Mouse (Mus musculus): ENCODE results near the gene Ralb. TPM values are rescaled to one million over a fixed set of nuclear protein-coding genes. Genes with fewer than 3 reads are reported as not detected.

The Ralb gene
- polyA plus RNA-seq, 1 experiment from 2014 or later: 58.7 TPM

- Histone ChIP-seq H3K9ac (replicated peaks) (no peak overlapping the region), H3K9me3 (no peaks in the 10 kb centered on the region), H3K27ac (no peak overlapping the region), H3K36me3 (peaks cover 5% of the 10 kb centered on the region; the same call in 1 of the 2 replicates), H3K4me2 (replicated peaks) (no peak overlapping the region), H3K4me3 (replicated peaks) (no peak overlapping the region), H3K27me3 (no peaks in the 10 kb centered on the region), H3K4me1 (replicated peaks) (0 out of 2 replicates have a peak, but pooled peaks cover 6% of the 10 kb centered on the region)
- ATAC-seq: no peak
- 11% methylated on average over 2 of the region's 2 CpGs for WGBS
These were observed 18.8 kb downstream of the Ralb start for GRCm38 (mm10) chr1:119485825-119486224.

- WGBS: 61% methylated on average over 3 of the region's 3 CpGs
- H3K36me3 ChIP-seq: peaks cover 5% of the 10 kb centered on the region; the same call in 1 of the 2 replicates
- H3K4me1 ChIP-seq (replicated peaks): 0 out of 2 replicates have a peak, but pooled peaks cover 6% of the 10 kb centered on the region
- no peaks in the 10 kb centered on the region for H3K27me3 ChIP-seq
- H3K9me3 ChIP-seq: no peaks in the 10 kb centered on the region
- H3K27ac ChIP-seq: no peak overlapping the region
- H3K4me2 ChIP-seq (replicated peaks): no peak overlapping the region
- peak; percentile 47 for ATAC-seq
- no peak overlapping the region for H3K4me3 ChIP-seq (replicated peaks)
- no peak overlapping the region for H3K9ac ChIP-seq (replicated peaks)
These were observed 20.1 kb downstream of the Ralb start for GRCm38 (mm10) chr1:119484457-119484856.

- H3K9me3 ChIP-seq: no peaks in the 10 kb centered on the region
- H3K4me2 ChIP-seq (replicated peaks): no peak overlapping the region
- H3K27me3 ChIP-seq: no peaks in the 10 kb centered on the region
- no peak overlapping the region for H3K4me3 ChIP-seq (replicated peaks)
- no peak for ATAC-seq
- H3K4me1 ChIP-seq (replicated peaks): 0 out of 2 replicates have a peak, but pooled peaks cover 6% of the 10 kb centered on the region
- no peak overlapping the region for H3K9ac ChIP-seq (replicated peaks)
- H3K36me3 ChIP-seq: peaks cover 8% of the 10 kb centered on the region; the same call in 1 of the 2 replicates
- H3K27ac ChIP-seq: no peak overlapping the region
- WGBS: 64% methylated on average over 3 of the region's 3 CpGs
These were observed 21.7 kb downstream of the Ralb start for GRCm38 (mm10) chr1:119482891-119483290.

GRCm38 (mm10) chr1:119481205-119481932, 23.2 kb downstream of the Ralb start:
- 96% methylated on average over 7 of the region's 7 CpGs for WGBS
- H3K9ac ChIP-seq (replicated peaks): no peak overlapping the region
- no peak overlapping the region for H3K27ac ChIP-seq
- H3K36me3 ChIP-seq: peaks cover 11% of the 10 kb centered on the region; the same call in 1 of the 2 replicates
- ATAC-seq: no peak
- no peak overlapping the region for H3K4me3 ChIP-seq (replicated peaks)
- no peak overlapping the region for H3K4me2 ChIP-seq (replicated peaks)
- no peaks in the 10 kb centered on the region for H3K4me1 ChIP-seq (replicated peaks)
- H3K27me3 ChIP-seq: no peaks in the 10 kb centered on the region
- no peaks in the 10 kb centered on the region for H3K9me3 ChIP-seq

GRCm38 (mm10) chr1:119480678-119481077, 23.9 kb downstream of the Ralb start:
- H3K4me3 ChIP-seq (replicated peaks): no peak overlapping the region
- ATAC-seq: no peak
- H3K9ac ChIP-seq (replicated peaks): no peak overlapping the region
- no peak overlapping the region for H3K4me2 ChIP-seq (replicated peaks)
- WGBS: 95% methylated on average over 8 of the region's 8 CpGs
- peaks cover 16% of the 10 kb centered on the region; the same call in 1 of the 2 replicates for H3K36me3 ChIP-seq
- H3K4me1 ChIP-seq (replicated peaks): no peaks in the 10 kb centered on the region
- no peak overlapping the region for H3K27ac ChIP-seq
- no peaks in the 10 kb centered on the region for H3K9me3 ChIP-seq
- H3K27me3 ChIP-seq: no peaks in the 10 kb centered on the region

GRCm38 (mm10) chr1:119479641-119480040, 25.0 kb downstream of the Ralb start:
- H3K9me3 ChIP-seq: no peaks in the 10 kb centered on the region
- H3K4me3 ChIP-seq (replicated peaks): no peak overlapping the region
- no peak overlapping the region for H3K27ac ChIP-seq
- no peak overlapping the region for H3K9ac ChIP-seq (replicated peaks)
- H3K4me2 ChIP-seq (replicated peaks): no peak overlapping the region
- no peaks in the 10 kb centered on the region for H3K4me1 ChIP-seq (replicated peaks)
- ATAC-seq: no peak
- peaks cover 25% of the 10 kb centered on the region for H3K36me3 ChIP-seq
- 89% methylated on average over 4 of the region's 4 CpGs for WGBS
- no peaks in the 10 kb centered on the region for H3K27me3 ChIP-seq

GRCm38 (mm10) chr1:119476905-119477353, 27.7 kb downstream of the Ralb start:
- no peaks in the 10 kb centered on the region for H3K27me3 ChIP-seq
- no peak for ATAC-seq
- H3K4me3 ChIP-seq (replicated peaks): no peak overlapping the region
- H3K9ac ChIP-seq (replicated peaks): no peak overlapping the region
- peaks cover 10% of the 10 kb centered on the region for H3K4me1 ChIP-seq (replicated peaks)
- 78% methylated on average over 7 of the region's 7 CpGs for whole genome bisulfite sequencing
- peaks cover 27% of the 10 kb centered on the region for H3K36me3 ChIP-seq
- H3K4me2 ChIP-seq (replicated peaks): no peak overlapping the region
- no peak overlapping the region for H3K27ac ChIP-seq
- no peaks in the 10 kb centered on the region for H3K9me3 ChIP-seq

- H3K4me3 ChIP-seq (replicated peaks): no peak overlapping the region
- no peaks in the 10 kb centered on the region for H3K27me3 ChIP-seq
- H3K4me1 ChIP-seq (replicated peaks): peaks cover 16% of the 10 kb centered on the region
- H3K9ac ChIP-seq (replicated peaks): no peak overlapping the region
- WGBS: 90% methylated on average over 7 of the region's 7 CpGs
- no peak for ATAC-seq
- H3K9me3 ChIP-seq: no peaks in the 10 kb centered on the region
- no peak overlapping the region for H3K4me2 ChIP-seq (replicated peaks)
- peaks cover 36% of the 10 kb centered on the region for H3K36me3 ChIP-seq
- H3K27ac ChIP-seq: no peak overlapping the region
These were observed 29.9 kb downstream of the Ralb start for GRCm38 (mm10) chr1:119474671-119475070.

GRCm38 (mm10) chr1:119472648-119473047, 31.9 kb downstream of the Ralb start:
- Histone ChIP-seq H3K4me1 (replicated peaks) (peaks cover 16% of the 10 kb centered on the region), H3K4me3 (replicated peaks) (no peak overlapping the region), H3K27me3 (no peaks in the 10 kb centered on the region), H3K9me3 (no peaks in the 10 kb centered on the region), H3K9ac (replicated peaks) (no peak overlapping the region), H3K4me2 (replicated peaks) (no peak overlapping the region), H3K27ac (peak overlapping the region; percentile 46), H3K36me3 (peaks cover 38% of the 10 kb centered on the region)
- no peak for ATAC-seq
- 53% methylated on average over 11 of the region's 11 CpGs for WGBS

GRCm38 (mm10) chr1:119471793-119472396, 32.7 kb downstream of the Ralb start:
- Histone ChIP-seq H3K27me3 (no peaks in the 10 kb centered on the region), H3K27ac (peak overlapping the region; percentile 51; the same call in 1 of the 2 replicates), H3K4me2 (replicated peaks) (no peak overlapping the region), H3K4me1 (replicated peaks) (peaks cover 16% of the 10 kb centered on the region), H3K36me3 (peaks cover 38% of the 10 kb centered on the region), H3K4me3 (replicated peaks) (no peak overlapping the region), H3K9ac (replicated peaks) (no peak overlapping the region), H3K9me3 (no peaks in the 10 kb centered on the region)
- peak; percentile 44 for ATAC-seq
- 49% methylated on average over 14 of the region's 14 CpGs for WGBS

GRCm38 (mm10) chr1:119463386-119463785, 41.2 kb downstream of the Ralb start:
- WGBS: 48% methylated on average over 2 of the region's 2 CpGs

GRCm38 (mm10) chr1:119460062-119460461, 44.5 kb downstream of the Ralb start:
- no peaks in the 10 kb centered on the region for H3K27me3 ChIP-seq
- H3K36me3 ChIP-seq: no peaks in the 10 kb centered on the region
- ATAC-seq: no peak
- H3K4me1 ChIP-seq (replicated peaks): 0 out of 2 replicates have a peak, but pooled peaks cover 2% of the 10 kb centered on the region
- H3K9me3 ChIP-seq: no peaks in the 10 kb centered on the region
- no peak overlapping the region for H3K9ac ChIP-seq (replicated peaks)
- no peak overlapping the region for H3K4me2 ChIP-seq (replicated peaks)
- WGBS: 71% methylated on average over 2 of the region's 2 CpGs
- no peak overlapping the region for H3K4me3 ChIP-seq (replicated peaks)
- H3K27ac ChIP-seq: no peak overlapping the region

More at GRCm38 (mm10) chr1:119463386-119463785, 41.2 kb downstream of the Ralb start:
- Histone ChIP-seq H3K9ac (replicated peaks) (no peak overlapping the region), H3K4me2 (replicated peaks) (no peak overlapping the region), H3K4me3 (replicated peaks) (no peak overlapping the region), H3K4me1 (replicated peaks) (no peaks in the 10 kb centered on the region), H3K36me3 (no peaks in the 10 kb centered on the region), H3K27me3 (no peaks in the 10 kb centered on the region), H3K9me3 (no peaks in the 10 kb centered on the region), H3K27ac (no peak overlapping the region)
- ATAC-seq: 0 out of 2 replicates have a peak, but pooled peaks have one; percentile 34
